Mouse (Mus musculus): ENCODE results near the gene Idi1.
"Not testable (repeated sequence)": the region's sequence is repeated elsewhere in the genome, so short reads cannot be mapped to it uniquely, and the experiment has no call there.

Idi1 gene

DNA sequence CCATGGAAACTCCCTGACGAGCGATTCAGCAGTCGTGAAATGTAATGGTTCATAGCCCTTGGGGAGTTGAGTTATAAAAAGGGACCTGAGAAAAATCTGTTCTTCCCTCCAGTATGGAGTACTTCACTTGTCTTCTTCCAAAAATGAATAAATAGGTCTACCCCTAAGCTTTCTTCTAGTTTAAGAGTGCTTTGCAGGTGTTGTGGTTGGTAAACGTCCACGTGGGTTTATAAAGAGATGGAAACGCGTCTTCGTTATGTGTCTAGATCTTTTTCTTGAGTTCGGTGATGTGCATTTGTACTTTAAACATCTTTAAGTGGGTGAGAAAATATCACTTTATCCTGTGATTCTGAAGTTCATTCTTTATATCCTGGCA is 872 bp downstream of the Idi1 start:
- no peak for DNase-seq (ENCODE audit: low spot score in 2 of 2)

DNA sequence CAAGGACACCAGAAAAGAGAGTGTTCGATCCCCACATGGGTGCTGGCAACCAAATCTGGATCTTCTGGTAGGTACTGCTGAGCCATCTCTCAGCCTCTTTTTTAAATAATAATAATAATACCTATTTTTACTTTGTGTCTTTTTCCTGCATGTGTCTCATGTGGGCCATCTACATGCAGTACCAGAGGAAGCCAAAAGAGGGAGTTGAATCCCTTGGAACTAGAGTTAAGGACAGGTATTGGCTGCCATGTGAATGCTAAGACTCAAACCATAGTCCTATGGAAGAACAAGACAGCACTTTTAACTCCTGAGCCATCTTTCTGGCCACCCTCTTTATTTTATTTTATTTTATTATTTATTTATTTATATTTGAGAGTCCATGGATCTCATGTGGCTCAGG is 3.3 kb downstream of the Idi1 start:
- no peak for DNase-seq (ENCODE audit: low spot score in 2 of 2)

DNA sequence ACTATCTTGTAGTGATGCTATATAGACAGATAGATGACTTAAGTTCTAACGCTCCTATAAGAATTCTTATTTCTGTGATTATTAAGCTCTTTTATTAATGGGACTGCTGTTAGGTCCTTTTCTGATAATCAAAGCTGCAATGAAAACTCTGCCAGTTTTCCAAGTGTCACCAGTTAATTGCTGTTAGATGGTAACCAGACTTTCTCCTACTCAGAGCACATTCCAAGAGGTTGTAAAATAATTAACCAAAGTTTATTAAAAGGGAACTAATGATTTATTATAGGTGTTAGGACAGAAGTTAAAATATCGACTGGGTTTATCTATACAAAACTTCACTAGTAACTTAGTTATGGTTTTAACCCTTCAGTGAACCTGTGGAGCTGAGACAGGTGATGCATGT is 20.7 kb downstream of the Idi1 start:
- DNase-seq (ENCODE audit: low spot score in 2 of 2), result not testable (repeated sequence)

DNA sequence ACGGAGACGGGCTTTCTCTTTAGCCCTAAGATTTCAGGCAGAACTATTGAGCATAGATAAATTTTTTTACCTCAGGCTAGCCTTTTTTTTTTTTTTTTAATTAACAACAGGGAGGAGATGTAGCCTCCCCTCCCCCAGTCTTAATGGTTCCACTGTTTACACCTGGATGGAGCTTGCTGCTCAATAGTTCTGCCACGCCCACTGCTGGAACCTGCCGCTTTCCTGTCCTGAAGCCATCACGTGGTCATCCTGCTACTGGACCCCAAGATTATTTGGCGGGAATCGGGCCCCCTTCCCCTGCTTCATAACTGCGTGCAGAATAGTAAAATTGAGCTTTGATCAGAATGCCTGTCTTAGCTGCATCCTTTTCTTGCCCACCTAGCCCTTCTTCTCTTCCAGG is 28.6 kb downstream of the Idi1 start:
- not testable (repeated sequence) for DNase-seq (ENCODE audit: low spot score in 2 of 2)

DNA sequence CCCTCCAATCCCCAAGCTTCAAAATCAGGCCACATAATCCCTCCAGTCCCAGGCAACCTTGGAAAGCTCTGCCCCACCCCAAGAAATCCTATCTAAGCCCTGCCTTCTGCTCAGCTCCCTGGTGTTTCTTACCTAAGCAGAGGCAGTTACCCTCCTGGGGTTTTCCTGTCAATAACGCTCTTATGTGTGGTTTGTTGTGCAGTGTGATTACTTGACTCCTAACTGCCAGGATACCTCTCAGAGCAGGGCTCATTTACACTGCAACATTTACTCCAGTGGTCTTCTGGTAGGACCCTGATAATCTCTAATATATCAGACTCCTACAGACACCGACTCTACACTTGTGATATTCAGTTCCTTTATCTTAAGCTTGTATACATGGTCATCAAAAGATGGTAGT is 48.2 kb downstream of the Idi1 start:
- DNase-seq (ENCODE audit: low spot score in 2 of 2), result no peak

DNA sequence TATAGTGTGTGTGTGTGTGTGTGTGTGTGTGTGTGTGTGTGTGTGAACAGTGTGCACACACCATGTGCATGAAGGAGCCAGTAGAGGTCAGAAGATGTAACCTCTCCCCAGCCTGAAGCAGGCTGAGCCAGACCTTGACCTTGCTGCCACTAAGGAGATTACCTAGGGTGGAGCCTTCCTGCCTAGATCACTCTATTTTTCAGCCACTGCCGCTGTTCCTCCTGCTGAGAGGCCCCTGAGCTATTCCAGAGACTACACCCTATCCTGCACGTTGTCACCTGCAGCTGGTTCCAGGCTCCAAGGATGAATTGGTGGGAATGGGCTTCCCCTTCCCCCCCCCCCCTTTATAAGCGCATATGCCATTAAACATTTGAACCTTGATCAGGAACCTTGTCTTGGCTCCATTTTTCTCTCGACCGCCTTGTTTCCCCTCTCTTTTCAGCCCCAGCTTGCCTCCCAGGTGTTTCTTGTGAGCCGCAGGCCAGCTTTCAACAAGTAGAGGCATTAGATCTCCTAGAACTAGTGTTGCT is 52.4 kb downstream of the Idi1 start:
- DNase-seq (ENCODE audit: low spot score in 2 of 2), result not testable (repeated sequence)

DNA sequence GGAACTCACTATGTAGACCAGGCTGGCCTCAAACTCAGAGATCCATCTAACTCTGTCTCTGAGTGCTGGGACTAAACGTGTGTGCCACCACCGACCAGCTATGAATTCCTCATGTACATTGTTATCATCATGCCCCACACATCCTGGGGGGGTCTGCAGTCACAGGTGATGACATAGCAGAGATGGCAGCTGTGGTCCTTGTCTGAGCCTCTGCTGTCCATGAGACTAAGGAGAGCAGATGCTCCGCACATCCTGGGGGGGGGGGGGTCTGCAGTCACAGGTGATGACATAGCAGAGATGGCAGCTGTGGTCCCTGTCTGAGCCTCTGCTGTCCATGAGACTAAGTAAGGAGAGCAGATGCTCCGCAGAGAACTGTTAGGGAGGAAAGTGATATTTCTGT is 55.8 kb downstream of the Idi1 start:
- not testable (repeated sequence) for DNase-seq (ENCODE audit: low spot score in 2 of 2)

DNA sequence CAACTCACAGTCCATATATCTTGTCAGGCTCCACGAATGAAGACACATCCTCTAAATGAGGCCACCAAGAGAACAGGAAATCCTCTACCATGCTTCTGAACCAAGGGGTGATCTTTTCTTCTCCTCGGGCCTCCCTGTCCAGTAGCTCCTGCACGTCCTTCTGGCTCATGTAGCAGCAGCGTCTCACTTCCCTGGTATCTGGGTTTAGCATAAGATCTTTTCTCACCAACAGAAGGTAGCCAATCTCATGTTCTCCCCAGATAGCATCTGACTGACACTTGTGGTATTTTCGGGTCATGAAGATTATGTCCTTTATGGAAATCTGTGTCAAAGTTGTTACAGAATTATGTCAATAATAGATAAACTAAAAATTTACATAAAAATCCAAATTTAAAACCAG is 56.4 kb downstream of the Idi1 start:
- DNase-seq (ENCODE audit: low spot score in 2 of 2), result not testable (repeated sequence)

All from right cerebral cortex, adult 2 months (tissue).